Mouse (Mus musculus) mesoderm, embryonic 11.5 days (tissue): ENCODE results near the gene Fer.

Experiments used
- DNase-seq: peaks from one replicate; pipeline ENCODE4 v3.0.0-alpha.2; 2012; ENCODE audit warnings: low read depth, low spot score

Fer gene

GRCm38 (mm10) chr17:64085493-64085892 is 222.6 kb downstream of the Fer start:
- no peak for DNase-seq

DNA sequence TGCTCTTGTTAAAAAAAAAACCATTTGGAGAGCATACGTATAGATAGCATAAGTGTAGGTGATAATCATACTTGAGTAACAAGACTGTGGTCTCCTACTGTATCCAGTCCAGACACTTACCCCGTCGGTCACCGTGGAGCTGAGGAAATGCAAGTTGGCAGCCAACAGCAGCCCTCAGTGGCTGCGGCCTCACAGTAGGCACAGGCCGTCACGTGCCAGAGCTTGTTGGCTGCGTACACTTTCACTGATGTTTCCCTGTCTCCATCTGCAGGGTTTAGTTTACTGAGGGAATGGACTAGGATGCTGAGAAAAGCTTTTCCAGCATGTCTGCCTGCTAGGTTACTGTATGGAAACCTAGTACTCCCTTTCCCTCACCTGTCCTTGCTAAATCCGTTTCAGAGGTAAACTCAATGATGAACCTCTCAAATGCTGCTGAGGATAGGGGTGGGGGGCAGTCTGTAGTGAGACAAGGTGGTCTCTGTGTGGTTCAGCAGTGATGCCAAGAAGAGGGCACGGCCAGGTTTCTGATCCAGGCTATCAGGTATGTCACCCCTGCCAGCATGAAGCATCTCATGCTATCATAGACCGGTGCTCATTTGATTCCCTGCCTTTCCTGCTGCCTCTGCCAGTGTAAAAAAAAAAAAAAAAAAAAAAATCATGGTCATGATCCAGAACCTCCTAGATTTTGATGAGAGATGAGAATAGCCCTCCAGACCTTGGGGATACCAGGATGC is 224.2 kb downstream of the Fer start:
- DNase-seq: no peak

- no peak for DNase-seq
These were observed 225.0 kb downstream of the Fer start for GRCm38 (mm10) chr17:64087871-64088270.

DNA sequence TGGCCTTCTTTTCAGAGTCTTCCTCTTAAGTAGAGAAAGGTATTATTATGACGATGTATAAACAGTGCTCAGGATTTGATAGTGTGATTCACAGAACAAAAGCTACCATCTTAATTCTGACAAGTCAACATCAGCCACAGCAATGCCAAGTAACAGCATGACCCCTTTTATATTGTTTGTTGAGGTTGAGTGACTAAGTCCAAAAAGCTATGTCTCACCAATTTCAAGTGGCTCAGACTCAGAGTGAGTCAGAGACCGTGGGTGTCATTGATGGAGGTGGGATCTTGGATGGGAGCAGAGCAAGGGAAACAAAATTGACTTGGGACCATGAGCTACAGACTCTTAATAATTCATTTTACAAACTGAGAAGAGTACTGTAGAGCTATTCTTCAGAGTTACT is 230.9 kb downstream of the Fer start:
- no peak for DNase-seq

DNA sequence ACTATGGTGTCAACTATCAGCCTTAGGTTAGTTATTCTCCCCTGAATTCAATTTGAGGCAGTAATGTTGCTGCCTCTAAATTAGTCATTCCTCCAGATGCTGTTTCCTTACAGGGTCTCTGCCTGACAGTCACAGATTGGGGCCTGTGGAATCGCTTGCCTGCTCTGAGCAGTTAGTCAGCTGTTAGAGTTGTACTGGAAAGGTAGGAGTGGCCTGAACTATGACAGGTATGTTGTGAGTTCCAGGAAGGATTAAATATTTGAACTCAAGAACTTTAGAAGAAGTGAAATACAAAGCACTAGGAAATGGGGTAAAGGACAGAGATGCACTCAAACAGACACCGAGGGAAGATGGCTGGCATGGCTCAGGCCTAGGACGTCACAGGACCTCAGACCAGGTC is 233.9 kb downstream of the Fer start:
- DNase-seq: no peak

DNA sequence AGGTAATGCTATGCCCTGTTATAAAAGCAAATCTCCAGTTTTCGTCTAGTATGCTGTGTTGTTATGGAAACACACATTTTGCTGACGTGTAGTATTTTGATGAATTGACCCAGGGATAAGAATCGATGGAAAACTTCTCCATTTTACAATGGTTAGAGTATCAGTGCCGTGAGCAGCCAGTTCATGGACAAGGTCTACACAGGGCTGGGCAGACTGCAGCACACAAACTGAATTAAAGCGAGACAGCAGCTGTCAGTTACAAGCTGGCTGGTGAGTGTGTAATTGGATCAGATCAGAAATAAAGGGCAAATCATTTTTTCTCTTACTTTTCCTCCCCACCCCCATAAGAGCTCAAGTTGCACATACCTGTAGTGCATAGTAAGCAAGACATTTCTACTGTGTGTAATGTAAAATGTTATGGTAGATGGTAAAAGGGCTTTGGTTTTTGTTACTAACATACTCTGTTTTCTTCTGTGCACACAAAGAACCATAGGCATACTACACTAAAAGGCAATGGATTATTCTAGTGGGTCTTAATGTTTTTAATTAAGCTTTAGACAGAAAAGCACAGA is 235.0 kb downstream of the Fer start:
- no peak for DNase-seq

DNA sequence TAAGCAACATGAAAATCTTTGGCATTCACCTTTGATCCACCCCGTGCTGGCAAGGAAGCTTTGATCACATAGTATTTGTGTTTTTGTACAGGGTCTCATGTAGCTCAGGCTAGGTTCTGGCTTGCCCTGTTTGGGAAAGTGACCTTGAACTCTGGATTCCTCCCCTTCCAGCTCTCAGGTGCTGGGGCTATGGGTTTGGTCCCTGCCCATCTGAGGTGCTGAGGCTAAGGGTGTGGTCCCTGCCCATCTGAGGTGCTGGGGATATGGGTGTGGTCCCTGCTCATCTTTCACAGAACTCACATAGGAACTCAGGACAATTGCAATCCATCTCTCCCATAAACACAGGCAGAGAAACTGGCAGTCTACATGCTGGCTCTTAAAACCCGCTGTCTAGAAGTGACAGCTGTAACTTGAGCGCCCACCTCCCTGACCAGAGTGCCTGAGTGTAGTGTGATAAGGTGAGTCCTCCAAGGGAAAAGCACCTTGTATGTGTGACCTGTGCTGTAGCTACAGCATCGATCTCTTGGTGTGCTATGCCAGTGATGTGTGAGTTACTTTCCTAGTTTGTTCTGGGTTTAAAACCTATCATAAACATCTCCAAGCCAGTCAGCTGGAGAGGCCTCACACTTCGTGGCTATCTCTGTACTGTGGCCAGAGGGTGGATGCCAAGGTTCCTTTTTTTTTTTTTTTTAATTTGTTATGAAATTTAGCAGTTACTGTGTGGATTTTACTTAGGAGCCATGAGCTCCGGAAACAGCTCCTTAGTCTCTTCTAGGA is 236.7 kb downstream of the Fer start:
- DNase-seq: no peak

DNA sequence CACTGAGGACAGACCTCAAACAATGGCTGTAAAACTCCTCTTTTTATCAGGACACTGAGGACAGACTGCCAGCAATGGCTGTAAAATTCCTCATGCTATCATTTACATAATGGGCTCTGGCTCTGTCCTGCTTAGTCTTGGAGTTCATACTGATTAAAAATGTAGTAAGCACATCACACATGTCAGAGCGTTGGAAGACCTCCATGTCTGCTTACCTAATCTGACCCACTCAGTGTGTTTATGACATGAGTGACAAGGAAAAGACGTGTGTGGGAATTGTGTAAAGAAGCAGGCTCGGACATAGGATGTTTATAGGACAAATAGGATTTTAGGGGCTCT is 237.3 kb downstream of the Fer start:
- no peak for DNase-seq

DNA sequence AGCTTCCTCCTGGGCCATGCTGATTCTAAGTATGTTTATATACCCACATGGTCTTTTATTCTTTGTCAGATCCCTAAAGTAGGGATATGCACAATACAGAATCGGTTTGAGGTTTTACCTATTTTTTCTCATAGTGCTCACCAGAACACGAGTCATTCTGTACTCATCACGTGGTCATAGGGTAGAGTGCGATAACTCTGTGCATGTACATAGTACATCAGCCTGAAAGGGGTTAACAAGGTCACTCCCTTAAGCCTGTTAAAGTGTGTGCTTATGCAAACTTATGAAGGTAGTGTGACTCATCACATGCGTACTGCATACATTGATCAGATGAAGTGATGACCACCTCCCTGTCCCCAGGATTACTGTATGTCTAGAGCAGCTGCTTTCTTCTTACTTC is 245.9 kb downstream of the Fer start:
- DNase-seq: no peak

- no peak for DNase-seq
These were observed 247.0 kb downstream of the Fer start for GRCm38 (mm10) chr17:64109871-64110270.

GRCm38 (mm10) chr17:64113625-64114024 is 250.8 kb downstream of the Fer start:
- DNase-seq: no peak

DNA sequence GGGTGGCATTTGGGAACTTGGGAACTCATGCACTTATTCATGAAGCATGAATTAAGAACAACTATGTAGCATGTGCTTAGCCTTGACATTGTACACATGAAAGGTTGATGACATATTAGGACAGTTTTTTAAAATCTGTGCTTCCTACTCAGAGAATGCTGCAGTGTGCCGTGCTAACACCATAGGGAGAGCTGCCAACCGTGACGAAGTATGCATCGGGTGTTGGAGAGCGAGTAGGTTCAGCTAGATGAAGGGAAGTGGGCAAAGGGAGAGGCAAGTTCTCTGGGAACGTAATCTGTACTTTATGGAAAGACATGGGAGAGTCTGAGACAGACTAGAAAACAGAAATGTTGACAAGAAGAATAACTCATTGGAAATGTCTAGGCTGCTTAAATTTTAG is 253.9 kb downstream of the Fer start:
- DNase-seq: no peak

DNA sequence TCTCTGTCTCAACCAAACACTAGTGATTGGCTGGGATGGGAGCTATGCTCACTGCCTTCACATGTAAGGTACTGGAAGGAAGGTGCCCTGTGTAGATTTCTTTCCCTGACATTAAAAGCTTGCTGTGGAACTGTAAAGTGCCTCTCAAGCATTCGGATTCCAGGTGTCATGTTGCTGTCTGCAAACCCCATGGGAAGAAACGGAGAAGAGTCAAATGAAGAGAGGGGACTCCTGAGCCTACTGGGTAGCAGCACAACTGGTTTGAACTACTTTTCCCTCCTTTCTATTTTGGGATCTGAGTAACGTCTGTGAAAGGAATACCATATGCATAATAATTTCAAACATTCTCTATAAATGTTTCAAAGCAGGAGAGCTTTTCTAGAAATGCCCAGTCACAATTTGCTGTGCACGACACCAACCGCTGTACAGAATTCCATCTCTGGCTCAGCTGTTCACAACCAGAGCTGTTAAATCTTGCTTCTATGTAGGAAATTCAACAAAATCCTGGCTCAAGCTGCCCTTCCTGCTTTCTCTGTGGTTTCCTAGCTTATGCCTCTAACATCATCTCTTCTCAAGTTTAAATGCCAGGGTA is 256.9 kb downstream of the Fer start:
- DNase-seq: no peak

- DNase-seq: no peak
These were observed 259.7 kb downstream of the Fer start for GRCm38 (mm10) chr17:64122556-64122955.

GRCm38 (mm10) chr17:64123732-64124131 is 260.9 kb downstream of the Fer start:
- DNase-seq: no peak

DNA sequence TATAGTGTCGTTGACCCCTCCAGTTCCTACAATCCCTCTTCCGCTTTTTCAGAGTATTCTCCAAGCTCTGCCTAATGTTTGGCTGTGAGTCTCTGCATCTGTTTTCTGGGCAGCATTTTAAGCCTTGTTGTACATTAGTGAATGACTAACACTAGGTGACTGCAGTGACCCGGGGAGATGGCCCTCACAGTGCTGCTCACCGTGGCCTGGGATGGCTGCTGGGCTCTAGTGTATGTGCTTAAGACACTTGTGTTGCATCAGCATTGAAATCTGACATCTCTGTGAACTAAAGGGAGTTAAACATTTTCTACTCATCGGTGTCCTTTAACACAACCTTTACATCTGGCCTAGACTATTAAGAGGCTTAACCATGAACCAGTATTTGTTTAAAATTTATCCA is 264.0 kb downstream of the Fer start:
- no peak for DNase-seq

- no peak for DNase-seq
These were observed 266.9 kb downstream of the Fer start for GRCm38 (mm10) chr17:64129750-64130149.

DNA sequence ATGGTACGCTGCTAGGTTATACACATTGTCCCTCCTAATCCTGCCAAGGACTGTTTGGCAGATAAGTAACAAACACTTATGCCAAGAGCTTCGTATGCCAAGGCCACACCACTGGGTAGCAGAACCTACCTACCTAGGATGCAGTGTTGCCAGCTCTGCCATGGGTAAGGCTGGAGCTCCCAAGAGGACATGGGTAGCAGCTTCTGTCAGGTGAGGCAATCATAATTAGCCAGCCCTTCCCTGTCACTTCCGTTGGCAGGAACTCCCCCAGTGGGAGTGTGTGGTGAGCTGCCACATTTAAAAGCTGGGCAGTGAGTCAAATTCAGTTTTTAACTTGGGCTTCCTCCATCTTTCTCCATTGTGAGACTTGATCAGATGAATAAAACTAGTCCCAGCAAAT is 267.5 kb downstream of the Fer start:
- no peak for DNase-seq

DNA sequence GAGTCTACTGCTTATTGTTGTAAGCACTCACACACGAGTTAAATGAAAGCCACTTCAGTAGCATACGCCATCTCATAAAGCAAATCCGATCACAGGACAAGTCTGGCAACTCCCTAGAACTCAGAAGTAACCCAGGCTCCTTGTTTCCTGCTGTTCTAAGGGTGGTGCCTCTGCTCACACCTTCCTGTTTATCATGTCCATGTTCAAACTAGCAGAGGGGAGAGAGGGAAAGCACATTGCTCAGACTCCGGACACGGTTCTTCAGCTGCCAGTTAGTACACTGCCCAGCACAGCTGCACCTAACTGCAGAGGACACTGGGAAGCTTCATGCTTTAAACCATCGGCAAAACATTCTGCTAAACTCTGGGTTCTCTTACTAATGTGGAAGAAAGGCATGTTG is 269.3 kb downstream of the Fer start:
- no peak for DNase-seq

DNA sequence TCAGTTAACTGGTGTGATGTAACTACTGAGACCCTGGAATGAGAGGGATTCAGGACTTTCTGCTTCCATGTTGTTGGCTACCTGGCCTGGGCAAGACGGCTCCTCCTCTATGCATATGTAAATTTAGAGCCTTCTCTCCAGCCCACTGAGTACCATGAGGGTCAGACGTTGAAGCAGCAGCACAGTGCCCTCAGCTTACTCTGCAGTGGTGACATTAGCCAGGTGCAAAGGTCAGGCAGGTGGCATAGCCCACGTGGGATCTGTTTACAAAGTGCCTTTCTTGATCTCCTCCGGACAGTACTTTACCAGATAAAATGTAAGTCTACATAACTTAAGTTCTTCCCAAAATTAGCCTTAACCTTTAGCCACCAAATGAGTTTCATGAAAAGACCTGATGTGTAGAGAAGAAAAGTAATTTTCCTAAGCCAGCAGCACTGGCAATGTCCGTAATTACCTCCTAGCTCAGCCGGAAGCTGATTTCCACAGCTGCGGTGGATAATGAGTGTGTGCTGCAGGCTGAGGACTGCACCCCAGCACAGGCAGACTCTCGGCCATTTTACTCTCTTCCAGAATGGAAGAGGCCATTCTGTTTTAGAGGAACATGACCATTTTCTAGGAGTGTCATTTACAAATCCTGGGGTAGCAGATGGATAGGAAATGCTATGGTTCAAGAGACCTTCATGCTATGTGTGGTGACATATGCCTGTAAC is 273.2 kb downstream of the Fer start:
- no peak for DNase-seq

DNA sequence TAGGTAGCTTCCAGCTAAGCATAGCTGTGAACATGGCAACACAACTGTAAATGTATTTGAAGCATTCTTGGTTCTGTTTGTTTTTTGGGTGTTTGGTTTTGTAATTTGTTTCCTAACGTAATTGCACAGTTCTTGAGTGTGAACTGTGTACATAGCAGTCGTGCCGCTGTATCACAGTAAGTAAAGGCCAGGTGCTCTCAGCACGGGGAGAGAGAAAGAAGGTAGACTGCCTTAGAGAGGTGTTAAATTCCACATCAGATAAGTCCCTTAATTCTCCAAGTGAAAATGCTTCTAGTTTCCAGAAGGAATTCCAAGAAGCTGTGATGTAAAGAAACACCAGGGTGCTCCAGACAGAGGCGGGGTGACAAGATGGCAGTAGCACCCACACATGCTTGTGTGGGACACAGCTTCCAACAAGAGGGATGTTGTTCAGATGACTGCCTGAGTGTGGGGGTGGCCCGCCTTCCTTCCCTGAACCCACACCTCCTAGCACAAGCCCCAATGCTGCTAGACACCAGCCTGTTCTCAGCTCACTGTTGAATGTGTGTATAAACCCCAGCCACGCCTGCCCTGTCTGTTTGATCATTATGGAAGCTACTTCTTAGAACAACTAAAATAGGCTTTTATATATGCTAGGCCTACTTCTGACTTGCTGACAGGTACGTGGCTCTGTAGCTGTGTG is 275.3 kb downstream of the Fer start:
- DNase-seq: no peak
